Mouse (Mus musculus) stomach, postnatal 0 days (tissue): ENCODE measurements around the gene Fanca.

Experiments
- CTCF ChIP-seq: IDR thresholded peaks from 2 replicates; pipeline ENCODE4 v1.5.1; 2016; ENCODE audit warnings: antibody characterized with exemption, low read depth, mild to moderate bottlenecking, moderate library complexity
- EP300 ChIP-seq: optimal IDR thresholded peaks from 2 replicates; pipeline ENCODE3; 2016; ENCODE audit warnings: antibody characterized with exemption

- TF ChIP-seq CTCF = no peak
- TF ChIP-seq EP300 = no peak
These were observed 85.1 kb downstream of the Fanca start for GRCm38 (mm10) chr8:123233300-123233699.
